Mouse (Mus musculus): Measurements from ENCODE around the gene Stim2. TPM values are rescaled to one million over a fixed set of nuclear protein-coding genes. Genes with fewer than 3 reads are reported as not detected.
A peak's percentile ranks its signal among the peaks of the same experiment; 100 is the strongest.

The Stim2 gene
- total and polyA plus RNA-seq, 3 experiments, result 11.7 to 18.6 TPM; not detected in 1

DNA sequence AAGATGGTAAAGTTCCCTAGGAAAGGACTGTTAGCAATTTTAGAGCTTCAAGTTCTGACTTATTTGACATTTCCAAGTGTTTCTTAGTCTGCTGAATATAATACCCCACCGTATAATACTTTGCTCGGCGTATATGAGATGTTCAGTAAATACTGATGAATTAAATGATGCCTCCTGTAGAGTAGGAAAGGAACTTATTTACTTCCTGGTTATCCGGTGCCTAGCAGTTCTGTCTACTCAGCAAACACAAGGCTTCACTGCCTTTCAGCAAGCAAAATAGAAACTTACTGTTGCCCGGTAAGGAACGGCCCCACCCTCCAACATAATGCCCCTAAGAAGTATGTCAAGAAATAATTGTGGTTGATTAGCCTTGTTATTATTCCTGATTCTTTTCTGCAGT, 1.5 kb upstream of the Stim2 start:
- Histone ChIP-seq H3K79me2 (ENCODE audit: control insufficient read depth, insufficient read depth, low read length, poor library complexity) (peaks cover 24% of the 10 kb centered on the region), H3K9ac (ENCODE audit: control insufficient read depth, low read depth, low read length, poor library complexity, severe bottlenecking) (no peak overlapping the region), H3K36me3 (ENCODE audit: control insufficient read depth in 1 of 2, insufficient read depth in 2 of 2, low read length in 2 of 2) (peaks cover 0 to 19% of the 10 kb centered on the region in 2 experiments; a peak in 2 of 4 replicates), H3K27me3 (ENCODE audit: control insufficient read depth in 1 of 2, insufficient read depth in 2 of 2, low read length in 2 of 2) (no peaks in the 10 kb centered on the region), H3K27ac (ENCODE audit: control insufficient read depth, low read depth, low read length) (no peak overlapping the region), H3K4me1 (ENCODE audit: control insufficient read depth in 1 of 2, insufficient read depth in 2 of 2, low read length in 2 of 2) (peaks cover 7 to 9% of the 10 kb centered on the region in 2 experiments; a peak in 3 of 4 replicates), H3K4me3 (ENCODE audit: control insufficient read depth in 1 of 2, insufficient read depth in 1 of 2, low read depth in 2 of 2, low read length in 2 of 2) (no peak overlapping the region), H3K9me3 (replicated peaks; ENCODE audit: insufficient read depth, low read length) (no peaks in the 10 kb centered on the region)
- DNase-seq (ENCODE audit: low read depth, low spot score), result no peak
- TF ChIP-seq MYB (IDR thresholded peaks at IDR 0.05; ENCODE audit: low read depth, low read length), result no peak

DNA sequence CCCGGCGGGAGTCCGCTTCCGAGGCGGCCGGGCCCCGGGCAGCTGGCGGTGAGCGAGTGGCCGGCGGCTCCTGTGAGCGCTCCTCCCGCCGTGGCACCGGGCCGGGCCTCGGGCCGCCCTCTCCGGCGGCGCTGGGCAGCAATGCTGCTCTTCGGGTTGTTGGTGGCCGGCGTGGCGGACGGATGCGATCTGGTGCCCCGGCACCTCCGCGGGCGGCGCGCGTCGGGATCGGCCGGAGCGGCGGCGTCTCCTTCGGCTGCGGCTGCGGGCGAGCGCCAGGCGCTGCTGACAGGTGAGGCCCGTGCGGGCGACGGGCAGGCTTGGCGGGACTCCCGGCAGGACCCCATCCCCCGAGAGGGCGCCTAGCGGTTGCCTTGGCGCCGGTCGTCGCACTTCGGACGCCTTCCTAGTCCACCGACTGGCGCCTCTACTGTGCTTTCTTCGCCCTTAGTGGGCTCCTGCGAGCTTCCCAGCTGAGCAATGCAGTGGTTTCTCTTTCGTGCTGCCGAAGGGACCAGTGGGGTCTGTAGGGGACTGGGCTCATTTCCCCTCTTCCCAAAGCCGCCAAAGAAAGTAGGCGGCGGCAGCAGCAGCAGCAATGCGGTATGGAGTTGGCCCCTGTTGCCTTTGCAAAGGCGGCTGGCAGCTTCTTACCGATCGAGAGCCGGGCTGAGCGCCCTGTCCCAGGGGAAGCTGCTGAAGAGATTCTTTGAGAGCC, 603 bp downstream of the Stim2 start:
- H3K79me2 ChIP-seq (ENCODE audit: control insufficient read depth, insufficient read depth, low read length, poor library complexity), result peaks cover 29% of the 10 kb centered on the region
- H3K4me3 ChIP-seq (ENCODE audit: control insufficient read depth in 1 of 2, insufficient read depth in 1 of 2, low read depth in 2 of 2, low read length in 2 of 2), result peak overlapping the region; percentile 95 to 98
- H3K4me1 ChIP-seq (ENCODE audit: control insufficient read depth in 1 of 2, insufficient read depth in 2 of 2, low read length in 2 of 2), result peaks cover 7 to 9% of the 10 kb centered on the region in 2 experiments; a peak in 3 of 4 replicates
- no peak for TF ChIP-seq MAX (IDR thresholded peaks at IDR 0.05; ENCODE audit: low read length)
- no peak for TF ChIP-seq EP300 (IDR thresholded peaks at IDR 0.05; ENCODE audit: low read depth in 1 of 2, low read length in 2 of 2)
- no peak for TF ChIP-seq NRF1 (IDR thresholded peaks at IDR 0.05; ENCODE audit: insufficient read depth, low read depth, low read length, poor library complexity, severe bottlenecking)
- TF ChIP-seq NELFE (IDR thresholded peaks at IDR 0.05; ENCODE audit: low read depth, low read length), result no peak; the same call in 1 of the 2 replicates
- no peak for TF ChIP-seq MEF2A (IDR thresholded peaks at IDR 0.05; ENCODE audit: extremely low read depth, insufficient replicate concordance, low read depth, low read length, poor library complexity, severe bottlenecking)
- TF ChIP-seq E2F4 (IDR thresholded peaks at IDR 0.05; ENCODE audit: borderline replicate concordance, low read depth, low read length), result no peak
- no peak for TF ChIP-seq POLR2A (IDR thresholded peaks at IDR 0.05; ENCODE audit: control insufficient read depth in 1 of 2, insufficient read depth in 1 of 2, low read depth in 1 of 2, low read length in 2 of 2, poor library complexity in 1 of 2)
- TF ChIP-seq CTCF (IDR thresholded peaks at IDR 0.05 in 2 of 3, conservative IDR thresholded peaks at IDR 0.05 in 1 of 3; ENCODE audit: control insufficient read depth in 1 of 3, insufficient read depth in 1 of 3, low read depth in 2 of 3, low read length in 3 of 3, poor library complexity in 1 of 3, severe bottlenecking in 1 of 3), result no peak
- TF ChIP-seq MAFK (IDR thresholded peaks at IDR 0.05; ENCODE audit: borderline replicate concordance, low read depth, low read length), result no peak
- TF ChIP-seq ELF1 (IDR thresholded peaks at IDR 0.05; ENCODE audit: low read depth, low read length), result no peak
- no peak for TF ChIP-seq KAT2A (conservative IDR thresholded peaks at IDR 0.05; ENCODE audit: low read depth, low read length)
- TF ChIP-seq HCFC1 (IDR thresholded peaks at IDR 0.05; ENCODE audit: low read depth, low read length), result no peak
- TF ChIP-seq JUND (IDR thresholded peaks at IDR 0.05; ENCODE audit: low read depth, low read length), result no peak
- peak; percentile 35; the same call in 1 of the 2 replicates for TF ChIP-seq CHD1 (IDR thresholded peaks at IDR 0.05; ENCODE audit: low read depth, low read length)
- no peak for TF ChIP-seq SMC3 (IDR thresholded peaks at IDR 0.05; ENCODE audit: low read depth, low read length)
- TF ChIP-seq UBTF (IDR thresholded peaks at IDR 0.05; ENCODE audit: borderline replicate concordance, insufficient read depth, low read depth, low read length), result peak; percentile 20; the same call in 1 of the 2 replicates
- peak; percentile 6; the same call in 1 of the 2 replicates for TF ChIP-seq SIN3A (IDR thresholded peaks at IDR 0.05; ENCODE audit: low read length)
- no peak for TF ChIP-seq BHLHE40 (IDR thresholded peaks at IDR 0.05; ENCODE audit: borderline replicate concordance, low read depth, low read length)
- no peak for TF ChIP-seq MXI1 (IDR thresholded peaks at IDR 0.05; ENCODE audit: low read depth, low read length)
- TF ChIP-seq POLR2AphosphoS2 (IDR thresholded peaks at IDR 0.05; ENCODE audit: low read length), result no peak
- H3K9ac ChIP-seq (ENCODE audit: control insufficient read depth, low read depth, low read length, poor library complexity, severe bottlenecking), result peak overlapping the region; percentile 90
- no peaks in the 10 kb centered on the region for H3K27me3 ChIP-seq (ENCODE audit: control insufficient read depth in 1 of 2, insufficient read depth in 2 of 2, low read length in 2 of 2)
- H3K36me3 ChIP-seq (ENCODE audit: control insufficient read depth in 1 of 2, insufficient read depth in 2 of 2, low read length in 2 of 2), result peaks cover 0 to 19% of the 10 kb centered on the region in 2 experiments; a peak in 2 of 4 replicates
- H3K27ac ChIP-seq (ENCODE audit: control insufficient read depth, low read depth, low read length), result peak overlapping the region; percentile 55
- DNase-seq (ENCODE audit: low read depth, low spot score), result peak; percentile 67
- H3K9me3 ChIP-seq (replicated peaks; ENCODE audit: insufficient read depth, low read length), result no peaks in the 10 kb centered on the region

Data from MEL (cell line).